Mouse (Mus musculus) heart, postnatal 0 days (tissue): ENCODE results near the gene Clec16a.

Source experiments
- CTCF ChIP-seq: IDR thresholded peaks from 2 replicates; pipeline ENCODE4 v1.5.1; 2016; ENCODE audit warnings: antibody characterized with exemption, control low read depth, low read depth
- EP300 ChIP-seq: IDR thresholded peaks from 2 replicates; pipeline ENCODE4 v1.6.1; 2016; ENCODE audit warnings: antibody characterized with exemption, low read depth

- TF ChIP-seq CTCF (no peak), EP300 (no peak)
Observed at GRCm38 (mm10) chr16:10716696-10717095, 171.6 kb downstream of the Clec16a start.
